Mouse (Mus musculus): ENCODE data around the gene Cd300ld3. TPM values are rescaled to one million over a fixed set of nuclear protein-coding genes. Genes with fewer than 3 reads are reported as not detected.

The Cd300ld3 gene
- polyA plus RNA-seq, 1 experiment from 2014 or later, result not detected

DNA sequence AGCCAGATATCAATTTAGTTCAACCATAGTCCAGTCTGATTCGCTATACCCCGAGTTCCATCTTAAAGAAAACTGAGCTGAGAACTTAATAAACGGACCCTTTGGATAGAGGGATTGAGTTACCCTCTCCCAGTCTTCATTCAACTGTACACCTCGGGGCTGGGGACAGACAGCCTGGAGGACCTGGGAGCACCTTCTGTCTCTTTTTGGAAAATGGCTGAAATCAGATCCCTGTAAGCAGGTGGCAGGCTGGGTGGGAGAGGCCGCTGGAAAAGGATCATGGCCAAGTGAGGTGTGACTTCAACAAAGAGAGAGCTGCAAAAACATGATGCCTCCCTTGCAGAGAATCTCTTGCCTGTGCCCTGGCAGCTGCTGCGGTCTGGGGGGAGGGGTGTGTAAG lies 34.0 kb upstream of the Cd300ld3 start:
- 69% methylated on average over 6 of the region's 6 CpGs for WGBS
- Histone ChIP-seq H3K4me1 (replicated peaks; ENCODE audit: control insufficient read depth, insufficient read depth, low read length) (no peaks in the 10 kb centered on the region), H3K27ac (ENCODE audit: low read depth) (no peak overlapping the region), H3K4me3 (ENCODE audit: low read depth, low read length) (no peak overlapping the region), H3K36me3 (ENCODE audit: control insufficient read depth, insufficient read depth, low read length) (no peaks in the 10 kb centered on the region), H3K9me3 (ENCODE audit: control insufficient read depth, low read length) (no peaks in the 10 kb centered on the region), H3K27me3 (replicated peaks; ENCODE audit: control insufficient read depth, insufficient read depth, low read length) (0 out of 2 replicates have a peak, but pooled peaks cover 13% of the 10 kb centered on the region), H3K4me2 (ENCODE audit: low read length) (no peak overlapping the region), H3K9ac (ENCODE audit: low read length) (no peak overlapping the region)
- ATAC-seq (replicated peaks; ENCODE audit: low FRiP score, low TSS enrichment, low read depth) (no peak), DNase-seq (ENCODE audit: low spot score) (no peak)

- Histone ChIP-seq H3K36me3 (ENCODE audit: control insufficient read depth, insufficient read depth, low read length) (no peaks in the 10 kb centered on the region), H3K4me1 (replicated peaks; ENCODE audit: control insufficient read depth, insufficient read depth, low read length) (no peaks in the 10 kb centered on the region; the same call in 1 of the 2 replicates), H3K4me3 (ENCODE audit: low read depth, low read length) (no peak overlapping the region), H3K27me3 (replicated peaks; ENCODE audit: control insufficient read depth, insufficient read depth, low read length) (0 out of 2 replicates have a peak, but pooled peaks cover 13% of the 10 kb centered on the region), H3K9me3 (ENCODE audit: control insufficient read depth, low read length) (no peaks in the 10 kb centered on the region), H3K4me2 (ENCODE audit: low read length) (no peak overlapping the region), H3K9ac (ENCODE audit: low read length) (no peak overlapping the region), H3K27ac (ENCODE audit: low read depth) (no peak overlapping the region)
- no peak for ATAC-seq (replicated peaks; ENCODE audit: low FRiP score, low TSS enrichment, low read depth)
- no peak for DNase-seq (ENCODE audit: low spot score)
- WGBS, result 63% methylated on average over 3 of the region's 3 CpGs
Measured at GRCm38 (mm10) chr11:115081373-115081772, 33.2 kb upstream of the Cd300ld3 start.

DNA sequence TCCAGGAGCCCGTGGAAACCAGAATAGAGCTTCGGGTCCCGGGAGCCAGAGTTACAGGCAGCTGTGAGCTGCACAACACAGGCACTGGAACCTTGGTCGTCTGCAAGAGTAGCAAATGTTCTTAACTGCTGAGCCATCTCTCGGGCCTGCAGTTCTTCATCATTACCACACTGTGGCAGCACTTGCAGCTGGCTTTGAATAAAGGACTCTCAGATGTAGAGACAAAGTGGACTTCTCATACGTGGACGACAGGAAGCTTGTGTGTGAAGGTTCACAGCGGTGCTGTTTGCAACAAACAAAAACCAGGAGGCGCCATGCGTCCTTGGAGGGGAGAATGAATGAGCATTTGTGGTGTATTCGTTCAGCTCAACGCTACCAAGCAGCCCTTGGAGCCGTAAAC lies 32.7 kb upstream of the Cd300ld3 start:
- DNase-seq (ENCODE audit: low spot score) (peak; percentile 74), ATAC-seq (replicated peaks; ENCODE audit: low FRiP score, low TSS enrichment, low read depth) (no peak)
- H3K36me3 ChIP-seq (ENCODE audit: control insufficient read depth, insufficient read depth, low read length), result no peaks in the 10 kb centered on the region
- peaks cover 3% of the 10 kb centered on the region; the same call in 1 of the 2 replicates for H3K4me1 ChIP-seq (replicated peaks; ENCODE audit: control insufficient read depth, insufficient read depth, low read length)
- 0 out of 2 replicates have a peak, but pooled peaks cover 13% of the 10 kb centered on the region for H3K27me3 ChIP-seq (replicated peaks; ENCODE audit: control insufficient read depth, insufficient read depth, low read length)
- no peak overlapping the region for H3K4me2 ChIP-seq (ENCODE audit: low read length)
- H3K9ac ChIP-seq (ENCODE audit: low read length), result no peak overlapping the region
- H3K27ac ChIP-seq (ENCODE audit: low read depth), result no peak overlapping the region
- H3K9me3 ChIP-seq (ENCODE audit: control insufficient read depth, low read length), result no peaks in the 10 kb centered on the region
- 35% methylated on average over 13 of the region's 13 CpGs for WGBS
- no peak overlapping the region for H3K4me3 ChIP-seq (ENCODE audit: low read depth, low read length)

DNA sequence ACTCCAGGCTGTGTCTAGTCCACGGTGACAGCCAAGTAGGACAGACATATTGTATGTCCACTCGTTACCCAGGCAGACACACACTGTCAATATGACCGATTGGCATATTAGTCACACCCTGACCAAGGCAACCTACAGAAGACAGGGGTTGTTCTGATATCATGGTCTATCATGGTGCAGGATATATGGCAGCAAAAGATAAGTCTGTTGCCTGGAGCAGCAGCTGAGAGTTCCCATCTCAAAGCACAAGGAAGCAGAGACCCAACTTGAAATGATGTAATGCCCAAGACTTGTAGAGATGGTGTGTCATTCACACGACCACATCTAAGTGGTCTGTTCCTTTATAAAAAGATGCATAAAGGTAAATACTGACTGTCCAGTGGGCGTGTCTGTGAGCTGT lies 30.5 kb upstream of the Cd300ld3 start:
- Histone ChIP-seq H3K36me3 (ENCODE audit: control insufficient read depth, insufficient read depth, low read length) (no peaks in the 10 kb centered on the region), H3K4me1 (replicated peaks; ENCODE audit: control insufficient read depth, insufficient read depth, low read length) (peaks cover 3% of the 10 kb centered on the region; the same call in 1 of the 2 replicates), H3K4me3 (ENCODE audit: low read depth, low read length) (no peak overlapping the region), H3K27ac (ENCODE audit: low read depth) (no peak overlapping the region), H3K27me3 (replicated peaks; ENCODE audit: control insufficient read depth, insufficient read depth, low read length) (no peaks in the 10 kb centered on the region), H3K9me3 (ENCODE audit: control insufficient read depth, low read length) (no peaks in the 10 kb centered on the region), H3K9ac (ENCODE audit: low read length) (no peak overlapping the region), H3K4me2 (ENCODE audit: low read length) (no peak overlapping the region)
- ATAC-seq (replicated peaks; ENCODE audit: low FRiP score, low TSS enrichment, low read depth) (no peak), DNase-seq (ENCODE audit: low spot score) (no peak)
- WGBS, result 87% methylated on average over 5 of the region's 5 CpGs

DNA sequence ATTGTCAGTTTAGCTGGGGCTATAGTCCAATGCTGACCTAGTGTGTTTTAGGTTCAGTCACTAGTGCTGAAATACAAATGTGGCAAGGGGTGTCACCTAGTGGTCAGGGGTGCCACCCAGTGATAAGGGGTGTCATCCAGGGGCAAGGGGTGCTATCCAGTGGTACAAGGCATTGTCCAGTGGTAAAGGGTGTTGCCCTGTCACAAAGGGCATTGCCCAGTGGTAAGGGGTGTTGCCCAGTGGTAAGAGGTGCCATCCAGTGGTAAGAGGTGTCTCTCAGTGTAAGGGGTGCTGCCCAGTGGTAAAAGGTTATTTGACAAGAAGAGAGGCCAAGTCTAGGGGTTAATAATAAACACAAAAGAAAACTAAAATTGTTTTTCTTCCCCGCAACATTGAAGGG lies 29.2 kb upstream of the Cd300ld3 start:
- no peak overlapping the region for H3K4me2 ChIP-seq (ENCODE audit: low read length)
- no peaks in the 10 kb centered on the region for H3K36me3 ChIP-seq (ENCODE audit: control insufficient read depth, insufficient read depth, low read length)
- H3K27ac ChIP-seq (ENCODE audit: low read depth), result no peak overlapping the region
- 86% methylated on average over 1 of the region's 1 CpGs for WGBS
- ATAC-seq (replicated peaks; ENCODE audit: low FRiP score, low TSS enrichment, low read depth) (no peak), DNase-seq (ENCODE audit: low spot score) (no peak)
- H3K9ac ChIP-seq (ENCODE audit: low read length), result no peak overlapping the region
- H3K4me3 ChIP-seq (ENCODE audit: low read depth, low read length), result no peak overlapping the region
- no peaks in the 10 kb centered on the region for H3K9me3 ChIP-seq (ENCODE audit: control insufficient read depth, low read length)
- no peaks in the 10 kb centered on the region for H3K27me3 ChIP-seq (replicated peaks; ENCODE audit: control insufficient read depth, insufficient read depth, low read length)
- H3K4me1 ChIP-seq (replicated peaks; ENCODE audit: control insufficient read depth, insufficient read depth, low read length), result peaks cover 3% of the 10 kb centered on the region; the same call in 1 of the 2 replicates

DNA sequence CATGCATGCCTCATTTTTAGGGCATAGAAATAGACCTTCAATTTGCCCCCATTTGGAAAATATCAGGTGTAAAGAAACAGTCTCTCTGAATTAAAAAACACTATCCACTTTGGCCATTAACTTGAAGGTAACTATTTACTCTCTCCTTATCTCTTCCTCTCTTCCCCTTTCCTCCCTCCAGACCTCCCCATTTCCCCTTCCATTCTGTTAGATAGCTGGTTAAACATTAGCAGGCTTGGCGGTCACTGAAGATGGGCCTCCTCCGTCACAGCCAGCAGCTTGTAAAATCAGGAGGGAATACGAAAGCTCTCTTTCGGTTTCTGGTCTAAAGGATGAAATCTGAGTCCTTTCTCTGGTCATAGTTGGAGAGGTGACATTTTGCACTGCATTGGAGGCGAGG lies 27.6 kb upstream of the Cd300ld3 start:
- Histone ChIP-seq H3K27ac (ENCODE audit: low read depth) (no peak overlapping the region), H3K9ac (ENCODE audit: low read length) (no peak overlapping the region), H3K36me3 (ENCODE audit: control insufficient read depth, insufficient read depth, low read length) (no peaks in the 10 kb centered on the region), H3K4me2 (ENCODE audit: low read length) (no peak overlapping the region), H3K4me3 (ENCODE audit: low read depth, low read length) (no peak overlapping the region), H3K9me3 (ENCODE audit: control insufficient read depth, low read length) (no peaks in the 10 kb centered on the region), H3K27me3 (replicated peaks; ENCODE audit: control insufficient read depth, insufficient read depth, low read length) (no peaks in the 10 kb centered on the region), H3K4me1 (replicated peaks; ENCODE audit: control insufficient read depth, insufficient read depth, low read length) (peaks cover 16% of the 10 kb centered on the region)
- WGBS, result 46% methylated on average over 5 of the region's 5 CpGs
- no peak for DNase-seq (ENCODE audit: low spot score)
- no peak for ATAC-seq (replicated peaks; ENCODE audit: low FRiP score, low TSS enrichment, low read depth)

GRCm38 (mm10) chr11:115075407-115075806 lies 27.2 kb upstream of the Cd300ld3 start:
- H3K4me3 ChIP-seq (ENCODE audit: low read depth, low read length), result no peak overlapping the region
- H3K4me2 ChIP-seq (ENCODE audit: low read length), result no peak overlapping the region
- ATAC-seq (replicated peaks; ENCODE audit: low FRiP score, low TSS enrichment, low read depth), result no peak
- no peaks in the 10 kb centered on the region for H3K9me3 ChIP-seq (ENCODE audit: control insufficient read depth, low read length)
- 60% methylated on average over 7 of the region's 7 CpGs for WGBS
- no peaks in the 10 kb centered on the region for H3K36me3 ChIP-seq (ENCODE audit: control insufficient read depth, insufficient read depth, low read length)
- H3K27me3 ChIP-seq (replicated peaks; ENCODE audit: control insufficient read depth, insufficient read depth, low read length), result no peaks in the 10 kb centered on the region
- DNase-seq (ENCODE audit: low spot score), result no peak
- H3K4me1 ChIP-seq (replicated peaks; ENCODE audit: control insufficient read depth, insufficient read depth, low read length), result peaks cover 19% of the 10 kb centered on the region
- no peak overlapping the region for H3K27ac ChIP-seq (ENCODE audit: low read depth)
- no peak overlapping the region for H3K9ac ChIP-seq (ENCODE audit: low read length)

GRCm38 (mm10) chr11:115073002-115073401 lies 24.8 kb upstream of the Cd300ld3 start:
- H3K4me1 ChIP-seq (replicated peaks; ENCODE audit: control insufficient read depth, insufficient read depth, low read length), result peaks cover 19% of the 10 kb centered on the region
- H3K9me3 ChIP-seq (ENCODE audit: control insufficient read depth, low read length), result no peaks in the 10 kb centered on the region
- no peaks in the 10 kb centered on the region for H3K36me3 ChIP-seq (ENCODE audit: control insufficient read depth, insufficient read depth, low read length)
- no peak overlapping the region for H3K4me3 ChIP-seq (ENCODE audit: low read depth, low read length)
- no peak overlapping the region for H3K9ac ChIP-seq (ENCODE audit: low read length)
- no peaks in the 10 kb centered on the region for H3K27me3 ChIP-seq (replicated peaks; ENCODE audit: control insufficient read depth, insufficient read depth, low read length)
- no peak for ATAC-seq (replicated peaks; ENCODE audit: low FRiP score, low TSS enrichment, low read depth)
- no peak for DNase-seq (ENCODE audit: low spot score)
- no peak overlapping the region for H3K27ac ChIP-seq (ENCODE audit: low read depth)
- no peak overlapping the region for H3K4me2 ChIP-seq (ENCODE audit: low read length)
- WGBS, result 66% methylated on average over 5 of the region's 5 CpGs

GRCm38 (mm10) chr11:115071631-115072294 lies 23.6 kb upstream of the Cd300ld3 start:
- no peaks in the 10 kb centered on the region for H3K9me3 ChIP-seq (ENCODE audit: control insufficient read depth, low read length)
- ATAC-seq (replicated peaks; ENCODE audit: low FRiP score, low TSS enrichment, low read depth), result no peak
- 20% methylated on average over 14 of the region's 14 CpGs for WGBS

More at GRCm38 (mm10) chr11:115071631-115072294, 23.6 kb upstream of the Cd300ld3 start:
- Histone ChIP-seq H3K36me3 (ENCODE audit: control insufficient read depth, insufficient read depth, low read length) (no peaks in the 10 kb centered on the region), H3K9ac (ENCODE audit: low read length) (no peak overlapping the region), H3K27ac (ENCODE audit: low read depth) (peak overlapping the region; percentile 18; the same call in 1 of the 2 replicates), H3K27me3 (replicated peaks; ENCODE audit: control insufficient read depth, insufficient read depth, low read length) (no peaks in the 10 kb centered on the region), H3K4me1 (replicated peaks; ENCODE audit: control insufficient read depth, insufficient read depth, low read length) (peaks cover 19% of the 10 kb centered on the region), H3K4me2 (ENCODE audit: low read length) (peak overlapping the region; percentile 38), H3K4me3 (ENCODE audit: low read depth, low read length) (no peak overlapping the region)
- peak; percentile 65 for DNase-seq (ENCODE audit: low spot score)

Data from intestine, embryonic 14.5 days (tissue).